Mouse (Mus musculus) gastrocnemius, postnatal 14 days (tissue): ENCODE data around the gene Gpr146. TPM values are rescaled to one million over a fixed set of nuclear protein-coding genes. Genes with fewer than 3 reads are reported as not detected.
"Not testable (repeated sequence)": the region's sequence is repeated elsewhere in the genome, so short reads cannot be mapped to it uniquely, and the experiment has no call there.

Experiments used
- DNase-seq: peaks from one replicate; pipeline ENCODE4 v3.0.0; 2021; ENCODE audit warnings: mixed read lengths
- intact Hi-C: fragments of 180-260 bp; cut with DNase I; formaldehyde crosslinking; loops from one replicate; pipeline ENCODE4 v1.15.1; 2025; ENCODE audit warnings: low total_unique reads
- total RNA-seq, 2 experiments: library from RNA; stranded (reverse); gene quantifications; 2 replicates each; pipeline ENCODE4 v1.2.3; 2021

Gpr146 gene
- total RNA-seq, 2 experiments from 2014 or later = 17.2 to 26.0 TPM

- intact Hi-C loops = no loop called here
- peak; percentile 78 for DNase-seq
Measured at GRCm38 (mm10) chr5:139378986-139379629, 1.6 kb downstream of the Gpr146 start.

- intact Hi-C loops = no loop called here
- no peak for DNase-seq
Measured at GRCm38 (mm10) chr5:139379771-139380384, 2.4 kb downstream of the Gpr146 start.

GRCm38 (mm10) chr5:139380385-139381248 lies 3.1 kb downstream of the Gpr146 start:
- intact Hi-C loops = no loop called here
- peak; percentile 99 for DNase-seq

- intact Hi-C loops = no loop called here
- no peak for DNase-seq
Measured at GRCm38 (mm10) chr5:139381586-139382513, 4.4 kb downstream of the Gpr146 start.

- DNase-seq = no peak
Measured at GRCm38 (mm10) chr5:139382760-139383159, 5.3 kb downstream of the Gpr146 start.

GRCm38 (mm10) chr5:139383234-139383633 lies 5.7 kb downstream of the Gpr146 start:
- intact Hi-C loops = no loop called here

More at GRCm38 (mm10) chr5:139382760-139383159, 5.3 kb downstream of the Gpr146 start:
- intact Hi-C loops = no loop called here

GRCm38 (mm10) chr5:139384531-139384930 lies 7.0 kb downstream of the Gpr146 start:
- DNase-seq = peak; percentile 53
- intact Hi-C loops = no loop called here

More at GRCm38 (mm10) chr5:139383234-139383633, 5.7 kb downstream of the Gpr146 start:
- DNase-seq = no peak

- DNase-seq = no peak
- intact Hi-C loops = no loop called here
Measured at GRCm38 (mm10) chr5:139386047-139386446, 8.6 kb downstream of the Gpr146 start.

GRCm38 (mm10) chr5:139387329-139388194 lies 10.1 kb downstream of the Gpr146 start:
- intact Hi-C loops = no loop called here
- peak; percentile 48 for DNase-seq

- intact Hi-C loops = no loop called here
- no peak for DNase-seq
Measured at GRCm38 (mm10) chr5:139388195-139388570, 10.7 kb downstream of the Gpr146 start.

GRCm38 (mm10) chr5:139388694-139389675 lies 11.5 kb downstream of the Gpr146 start:
- intact Hi-C loops = no loop called here
- peak; percentile 59 for DNase-seq

- peak; percentile 81 for DNase-seq
- intact Hi-C loops = no loop called here
Measured at GRCm38 (mm10) chr5:139389676-139390061, 12.2 kb downstream of the Gpr146 start.

GRCm38 (mm10) chr5:139390324-139391119 lies 13.0 kb downstream of the Gpr146 start:
- DNase-seq, intact Hi-C loops: not testable (repeated sequence)

GRCm38 (mm10) chr5:139391309-139391990 lies 14.0 kb downstream of the Gpr146 start:
- DNase-seq = no peak
- intact Hi-C loops = no loop called here

GRCm38 (mm10) chr5:139392219-139393196 lies 15.0 kb downstream of the Gpr146 start:
- intact Hi-C loops = no loop called here
- DNase-seq = no peak
